Mouse (Mus musculus) embryonic facial prominence, embryonic 13.5 days (tissue): ENCODE results near the gene Abcg5. TPM values are rescaled to one million over a fixed set of nuclear protein-coding genes. Genes with fewer than 3 reads are reported as not detected.

Experiments
- ATAC-seq: fragments of 200-750 bp; cut with Nextera tagmentation; 2 replicates; pipeline ENCODE4 v1.8.0; 2017; ENCODE audit warnings: low read depth; ENCODE audit not compliant: insufficient number of reproducible peaks, insufficient read depth, low FRiP score, low TSS enrichment
- H3K27ac ChIP-seq: fragments of 300-500 bp; sonication (generic); 2 replicates; pipeline ENCODE4 v1.5.1; 2015; ENCODE audit warnings: moderate library complexity, mild to moderate bottlenecking, inconsistent platforms
- H3K27me3 ChIP-seq: fragments of 300-500 bp; sonication (generic); 2 replicates; pipeline ENCODE4 v1.6.1; 2015; ENCODE audit warnings: mild to moderate bottlenecking, inconsistent platforms
- H3K36me3 ChIP-seq: fragments of 300-500 bp; sonication (generic); 2 replicates; pipeline ENCODE4 v1.6.1; 2015; ENCODE audit warnings: mild to moderate bottlenecking, inconsistent platforms
- H3K4me1 ChIP-seq: fragments of 300-500 bp; sonication (generic); 2 replicates; pipeline ENCODE4 v1.6.1; 2015; ENCODE audit warnings: inconsistent platforms
- H3K4me2 ChIP-seq: fragments of 300-500 bp; sonication (generic); 2 replicates; pipeline ENCODE4 v1.6.1; 2015; ENCODE audit warnings: moderate library complexity, mild to moderate bottlenecking, inconsistent platforms
- H3K4me3 ChIP-seq: fragments of 300-500 bp; sonication (generic); 2 replicates; pipeline ENCODE4 v1.5.1; 2015; ENCODE audit warnings: mild to moderate bottlenecking, inconsistent platforms
- H3K9ac ChIP-seq: fragments of 300-500 bp; sonication (generic); 2 replicates; pipeline ENCODE4 v1.6.1; 2015; ENCODE audit warnings: mild to moderate bottlenecking, inconsistent platforms
- H3K9me3 ChIP-seq: fragments of 300-500 bp; sonication (generic); 2 replicates; pipeline ENCODE4 v1.6.1; 2016; ENCODE audit warnings: inconsistent platforms
- WGBS: fragments of 180-500 bp; shearing (Covaris S2); methylation state at CpG from one replicate; pipeline ENCODE4 v1.1.7; 2015; ENCODE audit warnings: mixed read lengths; 5-methylcytosine and 5-hydroxymethylcytosine counted together
- polyA plus RNA-seq: library from polyadenylated mRNA; unstranded; fragments of >200 nt; fragmentation: Nextera tagmentation; extraction: Ambion mirVana; gene quantifications from 2 replicates; pipeline ENCODE4 v1.2.1, GENCODE M21; 2015

The Abcg5 gene
- polyA plus RNA-seq, 1 experiment from 2014 or later: 4.8 TPM

GRCm38 (mm10) chr17:84657782-84658181, 25.0 kb downstream of the Abcg5 start:
- 39% methylated on average over 7 of the region's 7 CpGs for WGBS
- no peak overlapping the region for H3K4me2 ChIP-seq
- no peak overlapping the region for H3K4me3 ChIP-seq
- ATAC-seq: no peak
- H3K4me1 ChIP-seq: peaks cover 14% of the 10 kb centered on the region
- no peaks in the 10 kb centered on the region for H3K27me3 ChIP-seq
- H3K27ac ChIP-seq: no peak overlapping the region
- peaks cover 8% of the 10 kb centered on the region; the same call in 1 of the 2 replicates for H3K36me3 ChIP-seq
- no peaks in the 10 kb centered on the region for H3K9me3 ChIP-seq
- no peak overlapping the region for H3K9ac ChIP-seq

- 52% methylated on average over 3 of the region's 3 CpGs for WGBS
- Histone ChIP-seq H3K4me2 (no peak overlapping the region), H3K4me1 (peaks cover 14% of the 10 kb centered on the region), H3K27me3 (no peaks in the 10 kb centered on the region), H3K36me3 (peaks cover 12% of the 10 kb centered on the region), H3K27ac (no peak overlapping the region), H3K9me3 (no peaks in the 10 kb centered on the region), H3K9ac (no peak overlapping the region), H3K4me3 (no peak overlapping the region)
- ATAC-seq: no peak
Observed at GRCm38 (mm10) chr17:84657422-84657732, 25.4 kb downstream of the Abcg5 start.

- no peak overlapping the region for H3K27ac ChIP-seq
- ATAC-seq: no peak
Observed at GRCm38 (mm10) chr17:84656653-84657421, 26.0 kb downstream of the Abcg5 start.

GRCm38 (mm10) chr17:84656205-84656604, 26.6 kb downstream of the Abcg5 start:
- Histone ChIP-seq H3K4me2 (no peak overlapping the region), H3K9me3 (no peaks in the 10 kb centered on the region), H3K4me1 (peaks cover 14% of the 10 kb centered on the region), H3K27ac (no peak overlapping the region), H3K36me3 (peaks cover 17% of the 10 kb centered on the region), H3K4me3 (no peak overlapping the region), H3K9ac (no peak overlapping the region), H3K27me3 (no peaks in the 10 kb centered on the region)
- ATAC-seq: no peak
- 69% methylated on average over 5 of the region's 5 CpGs for WGBS

More at GRCm38 (mm10) chr17:84656653-84657421, 26.0 kb downstream of the Abcg5 start:
- H3K9me3 ChIP-seq: no peaks in the 10 kb centered on the region
- H3K4me3 ChIP-seq: no peak overlapping the region
- no peak overlapping the region for H3K4me2 ChIP-seq
- no peak overlapping the region for H3K9ac ChIP-seq
- H3K36me3 ChIP-seq: peaks cover 17% of the 10 kb centered on the region
- peaks cover 14% of the 10 kb centered on the region for H3K4me1 ChIP-seq
- H3K27me3 ChIP-seq: no peaks in the 10 kb centered on the region
- WGBS: 70% methylated on average over 19 of the region's 19 CpGs

GRCm38 (mm10) chr17:84653544-84653943, 29.3 kb downstream of the Abcg5 start:
- 90% methylated on average over 9 of the region's 9 CpGs for WGBS
- no peak overlapping the region for H3K27ac ChIP-seq
- no peak overlapping the region for H3K9ac ChIP-seq
- H3K4me2 ChIP-seq: no peak overlapping the region
- no peaks in the 10 kb centered on the region for H3K9me3 ChIP-seq
- H3K36me3 ChIP-seq: peaks cover 26% of the 10 kb centered on the region
- peaks cover 14% of the 10 kb centered on the region for H3K4me1 ChIP-seq
- no peak overlapping the region for H3K4me3 ChIP-seq
- H3K27me3 ChIP-seq: no peaks in the 10 kb centered on the region
- no peak for ATAC-seq

GRCm38 (mm10) chr17:84650302-84651017, 32.4 kb downstream of the Abcg5 start:
- Histone ChIP-seq H3K4me2 (no peak overlapping the region), H3K4me3 (no peak overlapping the region), H3K9me3 (no peaks in the 10 kb centered on the region), H3K9ac (no peak overlapping the region), H3K36me3 (peaks cover 26% of the 10 kb centered on the region), H3K27ac (no peak overlapping the region), H3K27me3 (no peaks in the 10 kb centered on the region), H3K4me1 (peaks cover 8% of the 10 kb centered on the region; the same call in 1 of the 2 replicates)
- no peak for ATAC-seq
- 89% methylated on average over 9 of the region's 9 CpGs for WGBS

- Histone ChIP-seq H3K27ac (no peak overlapping the region), H3K4me3 (no peak overlapping the region), H3K4me1 (peaks cover 31% of the 10 kb centered on the region), H3K27me3 (no peaks in the 10 kb centered on the region), H3K36me3 (peaks cover 17% of the 10 kb centered on the region), H3K9me3 (no peaks in the 10 kb centered on the region), H3K4me2 (no peak overlapping the region), H3K9ac (no peak overlapping the region)
- 92% methylated on average over 4 of the region's 4 CpGs for whole genome bisulfite sequencing
- ATAC-seq: no peak
Observed at GRCm38 (mm10) chr17:84647630-84648029, 35.2 kb downstream of the Abcg5 start.

GRCm38 (mm10) chr17:84646477-84646876, 36.3 kb downstream of the Abcg5 start:
- no peak overlapping the region for H3K9ac ChIP-seq
- 67% methylated on average over 2 of the region's 2 CpGs for WGBS
- H3K27me3 ChIP-seq: no peaks in the 10 kb centered on the region
- H3K9me3 ChIP-seq: no peaks in the 10 kb centered on the region
- peaks cover 38% of the 10 kb centered on the region for H3K4me1 ChIP-seq
- ATAC-seq: no peak
- H3K4me2 ChIP-seq: no peak overlapping the region
- H3K4me3 ChIP-seq: no peak overlapping the region
- peaks cover 10% of the 10 kb centered on the region for H3K36me3 ChIP-seq
- no peak overlapping the region for H3K27ac ChIP-seq

GRCm38 (mm10) chr17:84645894-84646293, 36.9 kb downstream of the Abcg5 start:
- no peak overlapping the region for H3K27ac ChIP-seq
- 17% methylated on average over 5 of the region's 7 CpGs for WGBS
- no peak overlapping the region for H3K9ac ChIP-seq
- no peaks in the 10 kb centered on the region for H3K27me3 ChIP-seq
- H3K4me2 ChIP-seq: no peak overlapping the region
- H3K9me3 ChIP-seq: no peaks in the 10 kb centered on the region
- ATAC-seq: no peak
- H3K4me1 ChIP-seq: peaks cover 38% of the 10 kb centered on the region
- H3K4me3 ChIP-seq: no peak overlapping the region
- H3K36me3 ChIP-seq: peaks cover 10% of the 10 kb centered on the region

- Histone ChIP-seq H3K27ac (no peak overlapping the region), H3K36me3 (peaks cover 3% of the 10 kb centered on the region), H3K27me3 (no peaks in the 10 kb centered on the region), H3K9me3 (no peaks in the 10 kb centered on the region), H3K4me1 (peaks cover 38% of the 10 kb centered on the region), H3K4me2 (no peak overlapping the region), H3K9ac (no peak overlapping the region), H3K4me3 (no peak overlapping the region)
- 31% methylated on average over 9 of the region's 9 CpGs for WGBS
- no peak for ATAC-seq
Observed at GRCm38 (mm10) chr17:84645119-84645518, 37.7 kb downstream of the Abcg5 start.

- Histone ChIP-seq H3K27ac (no peak overlapping the region), H3K9me3 (no peaks in the 10 kb centered on the region), H3K9ac (0 out of 2 replicates have a peak overlapping the region, but pooled peaks have one; percentile 32), H3K4me3 (no peak overlapping the region), H3K4me2 (no peak overlapping the region), H3K27me3 (no peaks in the 10 kb centered on the region), H3K36me3 (no peaks in the 10 kb centered on the region), H3K4me1 (peaks cover 38% of the 10 kb centered on the region)
- 38% methylated on average over 16 of the region's 16 CpGs for WGBS
- no peak for ATAC-seq
Observed at GRCm38 (mm10) chr17:84644292-84645050, 38.3 kb downstream of the Abcg5 start.
